Mouse (Mus musculus) adipocyte (in vitro differentiated cells): Measurements from ENCODE around the gene Igfals.

ENCODE experiments used
- DNase-seq: peaks from one replicate; pipeline ENCODE4 v3.0.0-alpha.2; 2016; ENCODE audit warnings: low spot score

The Igfals gene

DNA sequence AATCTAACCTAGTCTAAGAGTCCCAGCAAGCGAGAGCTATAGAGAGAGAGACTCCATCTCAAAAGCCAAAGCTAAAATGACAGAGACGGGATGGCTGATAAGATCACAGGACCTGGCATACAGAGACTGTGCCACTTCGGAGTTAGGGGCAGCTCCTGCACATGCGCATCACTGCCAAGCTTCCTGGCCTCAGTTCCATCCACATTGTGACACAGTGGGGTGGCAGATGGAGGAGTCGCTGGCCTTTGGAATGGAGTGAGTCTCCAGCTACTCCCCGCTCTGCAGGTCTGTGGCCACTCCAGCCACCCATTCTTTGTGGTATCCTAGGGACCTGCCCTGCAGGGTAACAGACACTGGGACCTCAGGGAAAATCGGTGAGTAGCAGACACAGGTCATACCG is at the start of gene Igfals:
TSS of gene Igfals (plus strand) at position 222 of the 400 bp plus-strand sequence.
- DNase-seq: no peak

DNA sequence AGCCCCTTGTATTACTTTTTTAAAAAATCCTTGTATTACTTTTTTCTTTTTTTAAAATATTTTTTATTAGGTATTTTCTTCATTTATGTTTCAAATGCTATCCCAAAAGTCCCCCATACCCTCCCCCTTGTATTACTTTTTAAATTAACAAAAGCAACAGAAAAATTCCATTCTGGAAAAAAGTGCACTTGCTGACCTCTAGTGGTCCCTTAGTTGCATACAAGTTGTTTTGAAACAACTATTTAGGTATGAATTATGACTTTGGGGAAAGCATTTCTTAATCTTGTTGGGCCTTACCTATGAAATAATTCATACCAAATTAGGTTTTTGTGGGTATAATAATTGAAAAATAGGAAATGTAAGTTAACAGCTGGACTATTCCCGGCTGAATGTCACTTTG is 48.3 kb upstream of the Igfals start:
- peak; percentile 57 for DNase-seq

- peak; percentile 35 for DNase-seq
Observed at GRCm38 (mm10) chr17:24818172-24818571, 47.6 kb upstream of the Igfals start.

DNA sequence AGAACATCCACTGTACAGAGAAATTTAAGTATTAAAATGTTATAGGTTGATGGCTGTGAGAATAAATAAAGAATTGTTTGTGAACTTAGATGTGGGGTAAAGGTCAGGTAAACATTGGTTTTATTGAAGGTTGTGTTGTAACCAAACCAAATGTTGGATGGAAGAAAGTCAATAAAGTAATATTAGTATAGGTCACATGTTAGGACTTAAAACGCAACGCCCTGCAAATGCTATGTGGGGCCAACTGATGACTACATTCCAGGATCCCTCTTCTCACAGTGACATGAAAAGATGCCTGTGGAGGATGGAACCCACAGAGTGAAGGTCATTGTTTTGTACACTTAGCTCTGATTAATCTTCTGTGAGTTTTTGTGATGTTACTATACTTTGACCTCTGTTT is 46.3 kb upstream of the Igfals start:
- DNase-seq: no peak

GRCm38 (mm10) chr17:24821351-24822280 is 44.2 kb upstream of the Igfals start:
- DNase-seq: peak; percentile 32

GRCm38 (mm10) chr17:24839842-24840241 is 26.0 kb upstream of the Igfals start, which contains the start of gene Hagh:
Hagh (plus strand) TSS chr17:24840143.
- no peak for DNase-seq

GRCm38 (mm10) chr17:24840341-24840740 is 25.5 kb upstream of the Igfals start:
- DNase-seq: no peak

GRCm38 (mm10) chr17:24841133-24841532 is 24.7 kb upstream of the Igfals start:
- DNase-seq: no peak

GRCm38 (mm10) chr17:24842631-24843030 is 23.2 kb upstream of the Igfals start:
- peak; percentile 40 for DNase-seq

GRCm38 (mm10) chr17:24844525-24844924 is 21.3 kb upstream of the Igfals start:
- no peak for DNase-seq

- DNase-seq: peak; percentile 23
Observed at GRCm38 (mm10) chr17:24847386-24847785, 18.4 kb upstream of the Igfals start.

DNA sequence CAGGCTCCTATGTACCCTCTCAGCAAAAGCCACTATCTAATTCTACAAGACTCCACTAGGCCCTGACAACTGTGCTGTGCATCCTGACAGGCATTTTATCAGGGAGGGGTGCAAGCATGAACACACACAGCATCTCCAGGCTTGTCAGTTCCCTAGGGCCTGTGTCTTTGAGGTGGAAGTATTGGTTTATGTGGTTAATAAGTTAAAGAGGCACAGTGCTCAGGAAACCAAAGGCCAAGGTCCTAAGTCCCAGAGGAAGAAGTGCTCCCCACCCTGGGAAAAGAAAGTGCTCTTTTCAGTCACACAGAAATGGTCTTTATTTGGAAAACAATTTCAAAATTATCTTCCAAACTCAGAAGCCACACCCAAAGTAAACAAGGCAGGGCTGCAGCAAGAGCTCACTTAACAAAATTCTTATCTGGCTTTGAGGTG is 17.2 kb upstream of the Igfals start:
- DNase-seq: peak; percentile 21

- DNase-seq: no peak
Observed at GRCm38 (mm10) chr17:24849733-24850064, 16.1 kb upstream of the Igfals start.

GRCm38 (mm10) chr17:24850065-24850772 is 15.6 kb upstream of the Igfals start, which contains the start of gene Fahd1:
Fahd1 (minus strand) TSS chr17:24850364.
- peak; percentile 99 for DNase-seq

- no peak for DNase-seq
Observed at GRCm38 (mm10) chr17:24850773-24851127, 15.0 kb upstream of the Igfals start.

GRCm38 (mm10) chr17:24851381-24852125 is 14.2 kb upstream of the Igfals start:
- DNase-seq: no peak

DNA sequence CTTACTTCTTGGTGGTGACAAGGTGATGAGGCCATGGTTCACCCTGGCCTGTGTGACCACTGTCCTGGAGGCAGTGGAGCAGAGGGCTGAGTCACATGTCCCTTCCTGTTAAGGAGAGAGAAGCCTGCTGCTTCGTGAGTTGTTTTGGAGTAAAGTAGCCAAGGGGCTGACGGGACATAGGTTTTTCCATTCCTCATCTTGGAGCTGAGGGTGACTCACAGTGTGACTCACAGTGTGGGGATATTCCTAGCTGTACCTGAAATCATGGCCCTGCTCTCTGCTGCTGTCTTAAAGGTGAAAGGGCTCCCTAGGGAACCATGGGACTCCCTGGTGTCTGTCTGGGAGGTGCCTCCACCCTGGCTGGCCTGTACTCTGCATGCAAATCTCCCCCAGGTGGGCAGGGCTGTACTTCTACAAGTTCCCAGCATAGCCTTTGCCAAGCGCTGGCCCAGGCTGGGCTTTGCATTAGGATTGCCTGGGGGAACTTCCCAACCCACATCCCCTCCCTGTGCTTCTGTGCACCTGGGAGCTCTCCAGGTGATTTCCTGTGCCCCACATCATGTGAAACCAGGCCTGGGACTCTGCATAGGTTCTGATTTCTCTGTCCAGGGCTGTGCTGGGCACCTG is 9.8 kb upstream of the Igfals start:
- peak; percentile 42 for DNase-seq

DNA sequence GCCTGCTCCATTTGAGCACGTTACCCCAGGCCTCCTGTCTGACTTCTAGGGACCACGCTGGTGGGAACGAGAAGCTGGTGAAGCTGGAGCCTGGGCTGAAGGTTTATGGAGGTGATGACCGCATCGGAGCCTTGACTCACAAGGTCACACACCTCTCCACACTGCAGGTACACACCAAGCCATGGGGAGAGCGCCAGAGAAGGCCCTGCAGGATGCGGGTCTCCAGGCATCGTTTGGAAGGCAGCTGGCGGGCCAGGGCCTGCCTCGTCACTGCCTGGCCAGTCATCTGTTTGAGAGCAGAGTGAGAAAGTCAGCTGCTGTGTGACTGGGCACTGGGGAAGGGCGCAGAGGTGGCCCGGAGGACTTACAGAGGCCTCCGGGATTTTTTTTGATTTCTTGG is 9.2 kb upstream of the Igfals start:
- no peak for DNase-seq

GRCm38 (mm10) chr17:24857831-24858470 is 7.8 kb upstream of the Igfals start:
- DNase-seq: no peak

- no peak for DNase-seq
Observed at GRCm38 (mm10) chr17:24858967-24859366, 6.8 kb upstream of the Igfals start.

DNA sequence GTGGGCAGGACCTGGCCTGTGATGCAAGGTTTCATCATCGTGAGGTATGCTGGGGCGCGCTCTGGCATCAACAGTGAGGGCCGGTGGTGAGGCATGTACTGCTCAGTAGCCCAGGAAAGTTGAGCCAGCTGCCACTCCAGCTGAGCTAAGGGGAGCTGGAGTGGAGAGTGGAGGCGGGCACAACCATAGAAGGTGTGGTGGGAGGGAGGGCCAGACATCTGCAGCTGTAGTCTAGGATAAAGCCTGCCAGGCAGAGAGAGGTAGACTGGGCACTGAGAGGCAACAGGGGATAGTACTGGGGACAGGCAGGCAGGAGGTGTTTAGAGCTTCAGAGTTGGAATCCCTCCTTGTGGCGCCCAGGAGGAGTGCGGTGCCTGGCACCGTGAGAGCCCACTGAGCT is 5.7 kb upstream of the Igfals start:
- no peak for DNase-seq
